Mouse (Mus musculus): Measurements from ENCODE around the gene Stmn1.

Stmn1 gene

DNA sequence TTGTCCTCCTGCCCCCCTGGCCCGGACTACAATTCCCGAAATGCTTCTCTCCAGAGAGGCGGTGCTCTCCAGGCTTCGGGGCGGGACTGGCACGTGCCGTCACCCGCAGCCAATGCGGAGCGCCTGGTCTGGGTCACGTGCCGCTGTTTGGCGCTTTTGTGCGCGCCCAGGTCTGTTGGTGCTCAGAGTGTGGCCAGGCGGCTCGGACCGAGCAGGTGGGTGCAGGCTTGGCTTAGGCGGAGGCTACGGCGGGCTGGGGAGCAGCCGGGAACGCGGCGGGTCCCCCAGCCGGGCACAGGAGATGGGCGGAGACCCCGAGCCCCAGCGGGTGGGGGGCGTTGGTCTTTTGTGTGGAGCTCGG lies at the start of gene Stmn1:
Gene Stmn1 (plus strand): TSS at position 106 of the 361 bp plus-strand sequence.
- peak; percentile 93 for ATAC-seq (ENCODE audit: insufficient number of reproducible peaks, low FRiP score, low TSS enrichment)

DNA sequence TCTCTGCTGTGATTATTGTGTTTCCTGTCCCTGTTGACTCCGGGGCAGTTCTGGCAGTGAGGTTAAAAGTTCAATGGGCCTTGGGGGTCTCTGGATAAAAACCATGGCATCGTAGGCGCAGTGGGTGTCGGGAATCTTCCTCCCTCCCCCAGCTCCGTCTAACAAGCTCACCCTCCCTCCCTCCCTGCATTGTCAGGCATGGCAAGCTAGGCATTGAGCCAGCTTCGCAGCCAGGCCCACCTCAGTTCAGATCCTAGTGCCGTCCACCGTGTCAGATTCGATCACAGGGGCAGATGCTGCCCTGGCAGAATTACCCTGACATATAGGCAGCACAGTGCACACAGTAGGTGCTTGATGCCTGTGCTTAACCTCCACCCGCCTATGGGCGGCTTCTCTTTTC lies 46.1 kb upstream of the Stmn1 start:
- no peak for ATAC-seq (ENCODE audit: insufficient number of reproducible peaks, low FRiP score, low TSS enrichment)

DNA sequence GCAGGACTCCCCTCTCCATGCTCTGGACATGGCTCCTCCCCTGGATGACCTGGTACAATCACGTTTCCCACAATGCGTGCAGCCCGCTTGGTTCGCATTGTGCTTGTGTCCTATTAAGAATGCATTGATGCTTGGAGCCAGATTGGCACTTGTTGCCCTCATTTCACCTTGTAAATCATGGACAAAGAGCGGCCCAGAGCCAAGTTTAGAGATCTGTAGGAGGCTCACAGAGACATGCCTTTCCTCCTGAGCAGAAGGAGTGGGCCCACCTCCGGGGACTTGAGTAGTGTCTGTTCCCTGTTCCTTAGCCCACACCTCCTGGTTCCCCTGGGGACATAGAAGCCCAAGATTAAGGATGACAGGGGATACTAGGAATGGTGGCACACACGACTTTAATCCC lies 44.2 kb upstream of the Stmn1 start:
- no peak for ATAC-seq (ENCODE audit: insufficient number of reproducible peaks, low FRiP score, low TSS enrichment)

GRCm38 (mm10) chr4:134425088-134425487 lies 43.0 kb upstream of the Stmn1 start:
- no peak for ATAC-seq (ENCODE audit: insufficient number of reproducible peaks, low FRiP score, low TSS enrichment)

- ATAC-seq (ENCODE audit: insufficient number of reproducible peaks, low FRiP score, low TSS enrichment) = peak; percentile 74; the same call in 1 of the 2 replicates
These were observed 37.6 kb upstream of the Stmn1 start for GRCm38 (mm10) chr4:134430381-134431004.

GRCm38 (mm10) chr4:134432686-134433360 lies 35.3 kb upstream of the Stmn1 start:
- no peak for ATAC-seq (ENCODE audit: insufficient number of reproducible peaks, low FRiP score, low TSS enrichment)

- ATAC-seq (ENCODE audit: insufficient number of reproducible peaks, low FRiP score, low TSS enrichment) = no peak
These were observed 31.9 kb upstream of the Stmn1 start for GRCm38 (mm10) chr4:134436185-134436584.

DNA sequence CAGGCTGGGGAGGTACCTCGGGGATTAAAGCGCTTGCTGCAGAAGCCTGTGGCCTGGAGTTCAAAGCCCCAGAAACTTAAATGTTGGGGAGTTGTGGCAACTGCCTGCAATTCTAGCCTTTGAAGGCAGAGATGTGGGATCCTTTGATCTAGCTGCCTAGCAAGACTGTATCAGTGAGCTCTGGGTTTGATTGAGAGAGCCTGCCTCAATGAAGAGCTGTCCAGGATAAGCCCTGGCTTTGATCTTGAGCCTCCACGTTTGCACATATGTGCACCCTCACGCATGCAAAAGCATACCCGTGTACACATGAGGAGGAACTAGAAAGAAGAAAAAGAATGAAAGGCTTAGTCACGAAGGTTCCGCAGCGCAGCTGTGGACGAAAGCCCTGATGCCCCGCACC lies 31.5 kb upstream of the Stmn1 start:
- no peak for ATAC-seq (ENCODE audit: insufficient number of reproducible peaks, low FRiP score, low TSS enrichment)

GRCm38 (mm10) chr4:134439119-134439518 lies 29.0 kb upstream of the Stmn1 start:
- no peak for ATAC-seq (ENCODE audit: insufficient number of reproducible peaks, low FRiP score, low TSS enrichment)

- ATAC-seq (ENCODE audit: insufficient number of reproducible peaks, low FRiP score, low TSS enrichment) = no peak
These were observed 28.2 kb upstream of the Stmn1 start for GRCm38 (mm10) chr4:134439919-134440318.

- no peak for ATAC-seq (ENCODE audit: insufficient number of reproducible peaks, low FRiP score, low TSS enrichment)
These were observed 25.9 kb upstream of the Stmn1 start for GRCm38 (mm10) chr4:134442216-134442615.

- no peak for ATAC-seq (ENCODE audit: insufficient number of reproducible peaks, low FRiP score, low TSS enrichment)
These were observed 24.5 kb upstream of the Stmn1 start for GRCm38 (mm10) chr4:134443589-134443988.

DNA sequence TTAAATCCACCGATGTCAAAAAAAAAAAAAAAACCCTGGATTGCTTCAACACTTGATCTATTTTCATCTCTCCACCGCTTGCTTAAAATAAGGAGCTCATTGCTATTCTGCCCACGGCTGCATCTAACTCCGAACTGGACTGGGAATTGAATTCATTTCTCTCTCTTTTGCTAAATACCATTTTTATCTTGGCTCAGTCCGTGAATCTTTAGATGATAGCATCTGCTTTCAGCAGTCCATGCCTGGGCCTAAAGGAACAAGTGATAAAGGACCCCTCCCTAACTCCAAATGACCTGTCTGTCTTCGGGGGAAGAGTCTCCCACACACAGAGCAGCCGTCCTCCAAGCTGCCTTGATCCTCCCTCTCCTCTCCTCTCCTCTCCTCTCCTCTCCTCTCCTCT lies 23.2 kb upstream of the Stmn1 start:
- no peak for ATAC-seq (ENCODE audit: insufficient number of reproducible peaks, low FRiP score, low TSS enrichment)

- no peak for ATAC-seq (ENCODE audit: insufficient number of reproducible peaks, low FRiP score, low TSS enrichment)
These were observed 22.6 kb upstream of the Stmn1 start for GRCm38 (mm10) chr4:134445489-134445888.

DNA sequence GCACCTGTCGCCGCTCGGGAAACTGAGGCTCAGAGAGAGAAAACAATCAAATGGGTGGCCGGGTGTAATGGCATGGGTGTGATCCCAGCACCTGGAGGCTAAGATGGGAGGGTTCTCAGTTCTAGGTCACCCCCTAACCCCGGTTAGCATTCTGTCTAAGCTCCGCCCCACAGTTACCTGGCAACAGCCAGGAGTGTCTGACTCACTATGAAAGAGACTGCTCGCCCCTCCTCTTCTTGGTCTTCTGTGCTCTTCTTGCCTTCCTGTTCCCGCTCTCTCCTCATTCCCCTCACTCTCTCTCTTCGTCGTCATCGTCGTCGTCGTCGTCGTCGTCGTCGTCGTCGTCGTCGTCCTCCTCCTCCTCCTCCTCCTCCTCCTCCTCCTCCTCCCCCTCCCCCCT lies 20.2 kb upstream of the Stmn1 start:
- ATAC-seq (ENCODE audit: insufficient number of reproducible peaks, low FRiP score, low TSS enrichment) = no peak

- ATAC-seq (ENCODE audit: insufficient number of reproducible peaks, low FRiP score, low TSS enrichment) = peak; percentile 59; the same call in 1 of the 2 replicates
These were observed 18.3 kb upstream of the Stmn1 start for GRCm38 (mm10) chr4:134449595-134450391.

- ATAC-seq (ENCODE audit: insufficient number of reproducible peaks, low FRiP score, low TSS enrichment) = peak; percentile 54; the same call in 1 of the 2 replicates
These were observed 17.5 kb upstream of the Stmn1 start for GRCm38 (mm10) chr4:134450392-134451195.

DNA sequence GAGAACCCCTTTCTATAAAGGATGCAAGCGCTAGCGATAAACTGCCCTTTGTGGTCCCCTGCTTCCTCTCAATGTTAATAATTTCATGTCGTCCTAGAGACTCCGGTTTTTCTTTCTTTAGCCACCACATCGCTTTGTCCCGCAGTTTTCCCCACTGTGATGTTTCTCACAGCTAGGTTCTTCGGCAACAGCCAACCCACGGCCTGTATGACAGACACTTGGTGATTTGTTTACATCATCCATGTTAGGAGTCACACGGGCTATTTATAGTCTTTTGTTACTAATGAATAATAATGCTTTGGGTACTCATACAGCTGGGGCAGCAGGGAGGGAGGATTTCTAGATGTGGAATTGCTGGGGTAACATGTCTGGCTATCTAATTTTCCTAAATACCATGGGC lies 16.6 kb upstream of the Stmn1 start:
- ATAC-seq (ENCODE audit: insufficient number of reproducible peaks, low FRiP score, low TSS enrichment) = no peak

- ATAC-seq (ENCODE audit: insufficient number of reproducible peaks, low FRiP score, low TSS enrichment) = no peak
These were observed 14.3 kb upstream of the Stmn1 start for GRCm38 (mm10) chr4:134453619-134454400.

- ATAC-seq (ENCODE audit: insufficient number of reproducible peaks, low FRiP score, low TSS enrichment) = no peak
These were observed 12.8 kb upstream of the Stmn1 start for GRCm38 (mm10) chr4:134455310-134455709.
